Mouse (Mus musculus) lung, adult 2 months (tissue): ENCODE data around the gene Olfr649. TPM values are rescaled to one million over a fixed set of nuclear protein-coding genes. Genes with fewer than 3 reads are reported as not detected.

ENCODE experiments used
- DNase-seq: peaks from one replicate; pipeline ENCODE4 v3.0.0; 2022
- H3K4me1 ChIP-seq: fragments of 200-500 bp; 2 replicates; pipeline ENCODE4 v1.6.1; 2011; ENCODE audit warnings: low read length; ENCODE audit not compliant: control insufficient read depth, insufficient read depth
- H3K4me3 ChIP-seq: fragments of 200-500 bp; replicated peaks from 2 replicates; pipeline ENCODE3; 2011; ENCODE audit warnings: low read depth, mild to moderate bottlenecking, control low read depth, low read length; ENCODE audit errors: extremely low read depth
- CTCF ChIP-seq: fragments of 200-500 bp; IDR thresholded peaks from 2 replicates; pipeline ENCODE4 v1.5.1; 2011; ENCODE audit warnings: mild to moderate bottlenecking, low read length, control low read depth; ENCODE audit not compliant: insufficient read depth
- POLR2A ChIP-seq: fragments of 200-500 bp; IDR thresholded peaks from 2 replicates; pipeline ENCODE4 v1.6.1; 2011; ENCODE audit warnings: low read depth, mild to moderate bottlenecking, control low read depth, low read length, borderline replicate concordance; ENCODE audit errors: extremely low read depth
- WGBS: fragments of 180-500 bp; shearing (Covaris S2); methylation state at CpG from one replicate; pipeline ENCODE4 v1.1.7; 2018; 5-methylcytosine and 5-hydroxymethylcytosine counted together
- polyA plus RNA-seq: library from polyadenylated mRNA; depleted of rRNA; stranded (reverse); fragments of >200 nt; gene quantifications from 2 replicates; pipeline ENCODE4 v1.2.3, GENCODE M21; 2012; rRNA removed

Gene Olfr649
- polyA plus RNA-seq, 1 experiment: not detected

DNA sequence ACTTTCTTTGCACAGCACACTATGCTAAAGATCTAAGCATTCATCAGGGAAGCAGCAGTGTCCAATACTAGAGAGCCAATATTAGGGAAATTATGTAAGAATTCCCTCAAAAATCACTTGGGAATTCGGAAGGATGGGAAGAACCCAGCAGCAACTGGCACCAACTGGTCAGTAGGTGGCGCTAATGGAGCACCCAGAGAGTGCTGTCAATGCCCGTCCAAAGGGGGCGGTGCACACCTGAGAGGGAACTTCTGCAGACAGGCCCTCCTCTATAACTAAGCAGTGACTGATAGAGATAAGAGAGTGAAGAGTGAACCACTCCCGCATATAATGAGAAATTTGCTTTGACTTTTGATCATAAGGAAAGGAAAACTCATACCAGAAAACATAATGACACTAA, 4.0 kb upstream of the Olfr649 start:
- WGBS: 1% methylated on average over 5 of the region's 5 CpGs
- TF ChIP-seq POLR2A (no peak), CTCF (peak; percentile 99)
- Histone ChIP-seq H3K4me3 (no peak overlapping the region), H3K4me1 (no peaks in the 10 kb centered on the region)
- DNase-seq: peak; percentile 67

DNA sequence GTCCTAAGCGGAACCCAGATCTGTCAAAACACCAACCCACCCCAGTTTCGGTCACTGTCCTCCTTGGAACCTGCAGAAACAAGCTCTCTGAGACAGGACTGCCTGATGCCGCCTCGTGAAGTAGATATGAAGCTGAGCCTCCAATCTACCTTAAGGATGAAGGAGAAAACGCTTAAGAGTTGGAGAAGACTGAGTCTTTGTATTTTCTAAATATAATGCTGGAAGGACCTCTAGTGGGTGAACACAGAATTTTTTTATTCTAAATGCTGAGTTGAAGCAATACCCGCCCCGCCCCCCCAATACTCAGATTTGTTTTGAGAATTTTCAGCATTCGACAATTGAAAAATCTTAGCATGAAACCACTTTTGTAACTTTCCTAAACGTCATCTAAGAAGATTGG, 4.5 kb downstream of the Olfr649 start:
- 54% methylated on average over 9 of the region's 9 CpGs for WGBS
- Histone ChIP-seq H3K4me3 (no peak overlapping the region), H3K4me1 (no peaks in the 10 kb centered on the region)
- no peak for DNase-seq
- TF ChIP-seq CTCF (no peak), POLR2A (no peak)

DNA sequence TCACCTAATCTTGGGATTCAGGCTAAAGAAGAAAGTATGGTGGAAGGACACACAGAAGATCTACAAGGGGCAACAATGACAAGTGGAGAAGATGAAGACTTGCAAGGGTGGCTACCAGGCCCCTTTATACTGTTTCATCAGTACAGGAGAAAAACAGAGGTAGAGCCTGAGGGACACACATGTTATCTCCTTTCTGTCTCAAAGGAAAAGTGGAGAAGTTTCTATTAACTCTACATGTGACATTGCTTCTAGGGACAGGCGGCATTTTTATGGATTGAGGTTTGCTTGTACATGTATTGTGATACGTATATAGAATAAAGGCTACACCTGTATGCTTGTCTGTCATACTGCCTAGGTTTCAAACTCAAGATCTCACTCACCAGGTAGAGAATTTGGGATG, 12.5 kb downstream of the Olfr649 start, which contains the start of gene Olfr648:
Gene Olfr648 (minus strand): TSS at position 101 of the 400 bp plus-strand sequence.
- 79% methylated on average over 2 of the region's 2 CpGs for WGBS
- DNase-seq: no peak
- Histone ChIP-seq H3K4me1 (no peaks in the 10 kb centered on the region), H3K4me3 (no peak within 1 kb of the TSS)
- no peak for TF ChIP-seq CTCF
- no peak for TF ChIP-seq POLR2A

DNA sequence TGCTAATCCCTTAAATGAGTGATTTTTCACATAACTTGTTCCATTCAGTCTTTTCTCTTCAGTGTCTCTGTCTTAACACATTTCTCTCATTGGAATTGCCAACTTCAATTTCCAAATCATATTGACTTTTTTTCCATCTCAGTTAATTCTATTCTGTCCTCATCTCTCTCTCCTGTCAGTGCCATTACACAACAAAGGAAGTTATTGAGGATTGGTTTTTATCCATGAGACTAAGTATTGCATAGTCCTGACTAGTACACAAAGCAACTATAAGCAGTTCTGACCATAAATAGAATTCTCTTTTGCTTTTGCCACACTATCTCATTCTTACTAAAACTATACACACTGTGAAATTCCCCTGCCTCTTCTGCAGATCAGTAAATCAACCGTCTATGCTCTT, 16.7 kb downstream of the Olfr649 start:
- no peak overlapping the region for H3K4me3 ChIP-seq
- no peak for DNase-seq
- WGBS: 83% methylated on average over 1 of the region's 1 CpGs
- no peaks in the 10 kb centered on the region for H3K4me1 ChIP-seq
- TF ChIP-seq POLR2A: no peak
- TF ChIP-seq CTCF: no peak

DNA sequence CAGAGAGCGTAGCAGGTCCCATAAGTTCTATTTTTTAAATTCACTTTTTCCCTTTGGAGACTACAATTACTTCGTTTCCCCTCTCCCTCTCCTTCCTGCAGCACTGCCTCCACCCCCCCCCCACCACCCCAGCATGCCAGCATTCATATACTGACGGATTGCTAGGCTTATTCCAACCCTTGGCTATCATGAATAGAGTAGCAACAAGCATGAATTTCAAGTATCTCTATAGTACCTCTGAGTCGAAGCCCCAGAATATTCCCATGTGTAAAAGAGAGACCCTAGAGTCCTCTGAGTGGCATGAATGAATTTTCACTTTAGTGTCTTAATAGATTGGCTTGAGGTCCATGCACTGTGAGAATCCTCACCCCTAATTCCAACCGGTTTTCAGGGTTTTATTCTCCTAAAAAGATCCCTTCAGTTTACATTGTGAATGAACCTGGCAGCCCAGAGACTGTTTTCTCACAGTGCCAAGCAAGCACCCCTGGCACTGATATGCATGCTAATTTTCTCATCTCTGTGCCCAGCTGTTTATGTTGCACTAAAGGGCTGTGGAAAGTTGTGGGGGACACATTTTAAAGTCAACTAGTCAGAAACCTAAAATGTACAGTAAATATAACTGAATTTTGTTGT, 17.2 kb downstream of the Olfr649 start:
- Histone ChIP-seq H3K4me3 (no peak overlapping the region), H3K4me1 (no peaks in the 10 kb centered on the region)
- TF ChIP-seq POLR2A: no peak
- WGBS: 63% methylated on average over 5 of the region's 5 CpGs
- DNase-seq: no peak

- Histone ChIP-seq H3K4me1 (no peaks in the 10 kb centered on the region), H3K4me3 (no peak overlapping the region)
- no peak for TF ChIP-seq CTCF
- TF ChIP-seq POLR2A: no peak
- WGBS: 66% methylated on average over 1 of the region's 1 CpGs
- no peak for DNase-seq
Observed at GRCm38 (mm10) chr7:104175085-104175484, 20.7 kb downstream of the Olfr649 start.

GRCm38 (mm10) chr7:104169634-104170204, 26.1 kb downstream of the Olfr649 start:
- no peaks in the 10 kb centered on the region for H3K4me1 ChIP-seq
- TF ChIP-seq CTCF: no peak
- no peak for TF ChIP-seq POLR2A
- 43% methylated on average over 6 of the region's 6 CpGs for WGBS
- H3K4me3 ChIP-seq: no peak overlapping the region
- no peak for DNase-seq

DNA sequence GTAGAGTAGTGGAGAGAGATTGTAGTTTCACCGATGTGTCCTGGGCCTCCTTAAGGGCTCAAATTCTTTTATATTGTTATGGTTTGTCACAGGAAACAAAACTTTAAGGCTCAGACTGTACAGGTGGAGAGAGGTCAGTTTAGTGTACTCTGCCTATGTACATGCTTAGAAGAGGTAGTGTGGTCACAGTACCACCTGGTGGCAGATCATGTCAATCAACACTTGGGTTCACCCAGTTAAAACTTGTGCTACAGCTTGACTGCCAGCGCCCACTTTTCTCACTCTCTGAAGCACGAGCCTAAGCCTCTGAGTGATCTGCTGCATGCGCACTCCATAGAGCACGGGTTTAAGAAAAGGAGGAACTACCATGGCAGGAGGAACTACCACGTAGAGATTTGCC, 28.7 kb downstream of the Olfr649 start:
- TF ChIP-seq CTCF (no peak), POLR2A (no peak)
- DNase-seq: no peak
- Histone ChIP-seq H3K4me3 (no peak overlapping the region), H3K4me1 (no peaks in the 10 kb centered on the region)
- 65% methylated on average over 6 of the region's 6 CpGs for WGBS

DNA sequence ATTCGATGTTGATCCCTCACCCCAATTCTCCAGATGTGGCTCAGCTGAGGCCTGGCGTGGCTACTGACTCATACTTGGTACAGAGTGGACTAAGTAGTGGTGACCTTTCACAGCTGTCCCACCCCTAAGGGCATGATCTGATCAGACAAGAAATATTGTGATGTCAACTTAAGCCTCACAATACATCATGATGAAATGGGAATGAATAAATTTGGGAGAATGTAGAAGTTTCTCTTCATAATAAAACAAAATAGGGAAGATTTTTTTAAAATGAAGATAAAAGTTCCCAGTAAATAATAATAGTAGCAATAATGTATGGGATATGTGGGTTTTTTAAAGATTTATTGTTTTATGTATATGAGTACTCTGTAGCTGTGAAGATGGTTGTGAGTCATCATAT, 45.3 kb downstream of the Olfr649 start, which contains the start of gene Ubqlnl:
Gene Ubqlnl (minus strand): TSS at position 101 of the 400 bp plus-strand sequence.
- Histone ChIP-seq H3K4me3 (no peak within 1 kb of the TSS), H3K4me1 (no peaks in the 10 kb centered on the region)
- WGBS: 82% methylated on average over 2 of the region's 2 CpGs
- DNase-seq: no peak
- no peak for TF ChIP-seq POLR2A
- no peak for TF ChIP-seq CTCF

- no peak for DNase-seq
- TF ChIP-seq CTCF (no peak), POLR2A (no peak)
- Histone ChIP-seq H3K4me3 (no peak within 1 kb of the TSS), H3K4me1 (no peaks in the 10 kb centered on the region)
- WGBS: 64% methylated on average over 3 of the region's 3 CpGs
Observed at GRCm38 (mm10) chr7:104143179-104143578, 52.6 kb downstream of the Olfr649 start, which contains the start of gene Ubqln3. Gene Ubqln3 (minus strand): TSS chr7:104143279.

Other genes starting within 250 kb of the Olfr649 start
- gene Olfr635, start 224.8 kb downstream of the Olfr649 start, polyA plus RNA-seq: not detected in 2 replicates
- gene Olfr638, start 197.2 kb downstream of the Olfr649 start, polyA plus RNA-seq: not detected in 2 replicates
- not detected in 2 replicates for gene Olfr639, start 178.7 kb downstream of the Olfr649 start, polyA plus RNA-seq
- not detected in 2 replicates for gene Olfr640, start 170.4 kb downstream of the Olfr649 start, polyA plus RNA-seq
- gene Olfr641, start 160.5 kb downstream of the Olfr649 start, polyA plus RNA-seq: not detected in 2 replicates
- not detected in 2 replicates for gene Olfr642, start 143.3 kb downstream of the Olfr649 start, polyA plus RNA-seq
- not detected in 2 replicates for gene 4930516K23Rik, start 134.5 kb downstream of the Olfr649 start, polyA plus RNA-seq
- gene Olfr644, start 124.1 kb downstream of the Olfr649 start, polyA plus RNA-seq: not detected in 2 replicates
- gene Olfr645, start 110.5 kb downstream of the Olfr649 start, polyA plus RNA-seq: not detected in 2 replicates
- gene Olfr646, start 91.1 kb downstream of the Olfr649 start, polyA plus RNA-seq: not detected in 2 replicates
- gene Ubqln5, start 66.2 kb downstream of the Olfr649 start, polyA plus RNA-seq: not detected in 2 replicates
- gene Olfr643, start 58.6 kb downstream of the Olfr649 start, polyA plus RNA-seq: not detected in 2 replicates
- gene Ubqln3, start 52.7 kb downstream of the Olfr649 start, polyA plus RNA-seq: not detected in 2 replicates
- gene Ubqlnl, start 45.4 kb downstream of the Olfr649 start, polyA plus RNA-seq: not detected in 2 replicates
- gene Olfm5, start 31.2 kb downstream of the Olfr649 start, polyA plus RNA-seq: not detected in 2 replicates
- gene Olfr648, start 12.6 kb downstream of the Olfr649 start, polyA plus RNA-seq: 0.04 TPM in 1 of 2 replicates, not detected in the other
- gene Trim6, start 22.8 kb upstream of the Olfr649 start, polyA plus RNA-seq: 0.88 and 1.3 TPM in 2 replicates
- gene Trim34a, start 48.5 kb upstream of the Olfr649 start, polyA plus RNA-seq: 5.7 and 15.2 TPM in 2 replicates
- gene Trim5, start 92.1 kb upstream of the Olfr649 start, polyA plus RNA-seq: 0.70 and 1.9 TPM in 2 replicates
- 3.1 and 11.5 TPM in 2 replicates for gene Trim12a, start 119.5 kb upstream of the Olfr649 start, polyA plus RNA-seq
- 0.26 and 3.4 TPM in 2 replicates for gene Trim34b, start 133.5 kb upstream of the Olfr649 start, polyA plus RNA-seq
- 3.2 and 3.8 TPM in 2 replicates for gene Trim12c, start 157.4 kb upstream of the Olfr649 start, polyA plus RNA-seq
- 0.45 and 1.1 TPM in 2 replicates for gene Trim30b, start 173.9 kb upstream of the Olfr649 start, polyA plus RNA-seq
- not detected in 2 replicates for gene Trim30c, start 204.9 kb upstream of the Olfr649 start, polyA plus RNA-seq